Comparison of ENCODE assay signal across 12 mouse cellular contexts in genomic region chr9:58457481-58457955, GRCm38 (mm10). TPM values are rescaled to one million over a fixed set of nuclear protein-coding genes. Genes with fewer than 3 reads are reported as not detected.
DNase-seq lines count a peak whose midpoint lies in the region; ATAC-seq and TF ChIP-seq lines count a peak whose summit lies in the region.
"Had no signal": no experiment of that assay in that cellular context is flagged by ENCODE, and none has a peak within 500 bp of the region (broad histone marks: within the 10 kb centered on the region; RNA-seq: fewer than 3 reads in every experiment).

No protein-coding gene starts in this region.

- no peaks in the 10 kb centered on the region for H3K4me1 ChIP-seq in liver, embryonic 11.5 days (replicated peaks; ENCODE audit: control insufficient read depth, insufficient read depth, low read length)

- H3K4me2 ChIP-seq in myocyte (ENCODE audit: low read depth), result peak overlapping the region; percentile 69
- H3K4me2 ChIP-seq in liver, embryonic 11.5 days, result no peak overlapping the region

- no peak for TF ChIP-seq CTCF in brain, embryonic 14.5 days (IDR thresholded peaks at IDR 0.05; ENCODE audit: borderline replicate concordance, extremely low read depth, insufficient read depth, insufficient read length)

- no peak overlapping the region for H3K9ac ChIP-seq in liver, embryonic 11.5 days (ENCODE audit: low read depth, low read length)

- no peak overlapping the region for H3ac ChIP-seq in myocyte (ENCODE audit: control insufficient read depth, insufficient read length)

- no peaks in the 10 kb centered on the region for H3K27me3 ChIP-seq in myocyte (ENCODE audit: control insufficient read depth, insufficient read depth, insufficient read length)
- peaks cover 8% of the 10 kb centered on the region; the same call in 1 of the 2 replicates for H3K27me3 ChIP-seq in liver, embryonic 11.5 days (replicated peaks; ENCODE audit: control insufficient read depth, insufficient read depth, low read length)
- H3K27me3 ChIP-seq: CH12.LX had no signal

- DNase-seq in frontal cortex, postnatal 10 days (ENCODE audit: low spot score in 2 of 2), result peak; percentile 59 to 72
- DNase-seq in frontal cortex, postnatal 25 days (ENCODE audit: low spot score in 2 of 2), result no peak
- DNase-seq in brain, embryonic 14.5 days (ENCODE audit: low read depth), result peak; percentile 97
- peak; percentile 37 for DNase-seq in kidney, adult 9 months
- DNase-seq in liver, embryonic 11.5 days (ENCODE audit: low spot score), result no peak
- DNase-seq in cerebellum, adult 18-20 months, result no peak
- DNase-seq in gastrocnemius, postnatal 4 days (ENCODE audit: low spot score in 2 of 2), result no peak
- DNase-seq: cerebellum, adult 11-12 months had no signal

- WGBS in liver, embryonic 11.5 days, result 59% methylated on average over 7 of the region's 7 CpGs

- no peak for TF ChIP-seq POLR2A in brain, embryonic 14.5 days (IDR thresholded peaks at IDR 0.05; ENCODE audit: borderline replicate concordance, extremely low read depth, insufficient read depth, insufficient read length, poor library complexity, severe bottlenecking)
- peak; percentile 31 for TF ChIP-seq POLR2A in myocyte (IDR thresholded peaks at IDR 0.05; ENCODE audit: insufficient read length, low read depth)

- H3K79me2 ChIP-seq in myocyte (ENCODE audit: control insufficient read depth, insufficient read depth), result no peaks in the 10 kb centered on the region

- H3K9me3 ChIP-seq in liver, embryonic 11.5 days (ENCODE audit: control insufficient read depth, low read length), result no peaks in the 10 kb centered on the region

- ATAC-seq in liver, embryonic 11.5 days (replicated peaks; ENCODE audit: low FRiP score), result no peak

- no peaks in the 10 kb centered on the region for H3K36me3 ChIP-seq in myocyte (ENCODE audit: control insufficient read depth, insufficient read depth)
- no peaks in the 10 kb centered on the region for H3K36me3 ChIP-seq in liver, embryonic 11.5 days (ENCODE audit: control insufficient read depth, insufficient read depth, low read length)

- H3K4me3 ChIP-seq in myocyte, result peak overlapping the region; percentile 30
- no peak overlapping the region for H3K4me3 ChIP-seq in liver, embryonic 11.5 days (ENCODE audit: low read depth, low read length)

- H3K27ac ChIP-seq in liver, embryonic 11.5 days (ENCODE audit: low read depth, low read length), result no peak overlapping the region
- H3K27ac ChIP-seq: kidney, postnatal 0 days had no signal

TF ChIP-seq in myocyte, 11 proteins besides CTCF, POLR2A, EP300 and RAD21:
- peak in 2 of 3 experiments; percentile 45 to 83 for TF ChIP-seq MYOG (IDR thresholded peaks at IDR 0.05; ENCODE audit: control insufficient read depth in 1 of 3, insufficient read depth in 1 of 3, insufficient read length in 2 of 3, low read depth in 2 of 3)
- TF ChIP-seq MYOD1 (IDR thresholded peaks at IDR 0.05; ENCODE audit: control insufficient read depth in 1 of 3, insufficient read length in 2 of 3, low read depth in 2 of 3), result peak in 2 of 3 experiments; percentile 72 to 85
- no peak for TF ChIP-seq USF1 (IDR thresholded peaks at IDR 0.05; ENCODE audit: low read depth)
- peak; percentile 22 for TF ChIP-seq POLR2AphosphoS2 (IDR thresholded peaks at IDR 0.05; ENCODE audit: insufficient read length, low read depth)
- peak; percentile 51; the same call in 1 of the 2 replicates for TF ChIP-seq CEBPB (IDR thresholded peaks at IDR 0.05; ENCODE audit: insufficient read depth, poor library complexity, severe bottlenecking)
- no peak for TF ChIP-seq MAX (IDR thresholded peaks at IDR 0.05; ENCODE audit: low read depth)
- TF ChIP-seq TCF12 (IDR thresholded peaks at IDR 0.05; ENCODE audit: insufficient read depth, poor library complexity, severe bottlenecking), result no peak
- no peak for TF ChIP-seq SRF (IDR thresholded peaks at IDR 0.05; ENCODE audit: control insufficient read depth, insufficient read length, low read depth)
- no peak for TF ChIP-seq REST (IDR thresholded peaks at IDR 0.05; ENCODE audit: insufficient read depth, insufficient read length)
- TF ChIP-seq TCF3 (IDR thresholded peaks at IDR 0.05; ENCODE audit: insufficient read length, low read depth), result peak; percentile 22
- no peak for TF ChIP-seq E2F4 (IDR thresholded peaks at IDR 0.05; ENCODE audit: insufficient read depth)

RNA-seq across cellular contexts. Expression of gene Insyn1, which starts 30.9 kb away (rescaled TPM):
- 34.7 and 45.2 TPM in 2 replicates for polyA plus RNA-seq in brain, embryonic 14.5 days (2012; rRNA removed)
- polyA plus RNA-seq in myocyte (2012; fragmentation: generic; extraction: Trizol), result 40.5 TPM
- polyA plus RNA-seq in liver, embryonic 11.5 days (2014; fragmentation: Nextera tagmentation; extraction: Ambion mirVana), result 0.30 and 0.43 TPM in 2 replicates
- 10 to 100 TPM; 12.0 to 12.7 TPM for total RNA-seq in gastrocnemius, postnatal 4 days (2021)
- total RNA-seq: megakaryocyte-erythroid progenitor cell, adult 5-6 weeks had no signal

Comparison
In these comparisons a context has a peak if more than half of its experiments do, and no peak if none do; other contexts are left out.
1. DNase-seq: peak in frontal cortex, postnatal 10 days (2 of 2), brain, embryonic 14.5 days (single experiment) and kidney, adult 9 months (single experiment); none in frontal cortex, postnatal 25 days (0 of 2), liver, embryonic 11.5 days (single experiment), cerebellum, adult 18-20 months (0 of 2) and gastrocnemius, postnatal 4 days (0 of 2).
2. RNA of gene Insyn1, which starts 30.9 kb away (polyA plus RNA-seq): 34.7 to 45.2 TPM in brain, embryonic 14.5 days and 40.5 TPM in myocyte (single experiment); 0.30 to 0.43 TPM in liver, embryonic 11.5 days; every median in the first group is over 10 times any median in the second.